Mouse (Mus musculus): ENCODE results near the gene Hspa12b. TPM values are rescaled to one million over a fixed set of nuclear protein-coding genes. Genes with fewer than 3 reads are reported as not detected.
"Not testable (repeated sequence)": the region's sequence is repeated elsewhere in the genome, so short reads cannot be mapped to it uniquely, and the experiment has no call there.

Gene Hspa12b
- 10 to 100 TPM in 1 of 2 experiments, 1 to 10 TPM in 1; 9.3 to 10.9 TPM for total RNA-seq (2021)
- long read RNA-seq, partial matches to known transcripts: 0 of 7 reads
- long read RNA-seq, other reads (novel, unspliced or antisense): 6 of 7 reads

DNA sequence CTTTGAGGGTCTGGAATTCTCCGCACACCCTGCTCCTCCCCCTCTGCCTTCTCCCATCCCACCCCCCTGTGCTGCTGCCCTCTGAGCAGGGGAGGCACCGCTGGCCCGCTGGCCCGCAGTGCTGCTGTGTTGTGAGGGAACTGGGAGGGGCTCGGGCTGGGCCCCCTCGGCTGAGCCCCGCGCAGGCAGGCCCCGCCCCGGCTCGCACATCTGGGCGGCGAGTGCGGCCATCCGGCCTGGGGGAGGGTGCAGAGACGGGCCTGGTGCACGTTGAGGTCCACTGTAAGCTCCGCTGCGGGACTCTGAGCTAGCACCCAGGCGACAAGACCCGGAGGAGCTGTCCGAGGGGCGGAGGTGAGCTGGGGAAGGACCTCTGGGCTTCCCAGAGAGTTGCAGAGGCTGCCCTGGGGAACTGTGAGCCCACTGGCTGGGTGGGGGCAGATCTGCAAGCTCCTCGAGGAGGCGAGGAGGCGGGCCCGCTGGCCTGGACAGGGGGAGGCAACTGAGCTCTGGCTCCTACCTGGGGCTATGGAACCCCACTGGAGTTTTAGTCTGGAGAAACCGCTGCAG lies at the start of gene Hspa12b:
Hspa12b (plus strand) TSS at position 120 of the 570 bp plus-strand sequence.
- DNase-seq (ENCODE audit: low spot score in 2 of 2): peak in 1 of 2 experiments; percentile 14

DNA sequence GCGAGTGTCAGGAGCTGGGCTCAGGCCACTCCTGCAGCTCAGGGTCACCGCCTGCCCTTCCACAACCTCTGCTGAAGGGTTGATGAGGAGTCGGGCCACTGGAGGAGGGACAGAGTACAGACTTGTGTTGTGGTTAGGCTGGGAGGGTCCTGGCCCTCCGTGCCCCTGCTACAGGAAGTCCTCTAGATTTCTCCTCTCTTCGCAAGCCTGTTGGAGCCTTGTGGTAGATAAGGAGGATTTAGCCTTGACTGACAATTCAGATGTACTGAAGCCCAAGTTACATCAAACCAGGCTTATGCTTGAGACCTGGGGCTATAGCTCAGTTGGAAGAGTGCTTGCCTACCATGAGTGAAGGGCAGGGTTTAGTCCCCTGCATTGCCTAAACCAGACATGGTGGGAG lies 46.6 kb upstream of the Hspa12b start:
- no peak for DNase-seq (ENCODE audit: low spot score in 2 of 2)

DNA sequence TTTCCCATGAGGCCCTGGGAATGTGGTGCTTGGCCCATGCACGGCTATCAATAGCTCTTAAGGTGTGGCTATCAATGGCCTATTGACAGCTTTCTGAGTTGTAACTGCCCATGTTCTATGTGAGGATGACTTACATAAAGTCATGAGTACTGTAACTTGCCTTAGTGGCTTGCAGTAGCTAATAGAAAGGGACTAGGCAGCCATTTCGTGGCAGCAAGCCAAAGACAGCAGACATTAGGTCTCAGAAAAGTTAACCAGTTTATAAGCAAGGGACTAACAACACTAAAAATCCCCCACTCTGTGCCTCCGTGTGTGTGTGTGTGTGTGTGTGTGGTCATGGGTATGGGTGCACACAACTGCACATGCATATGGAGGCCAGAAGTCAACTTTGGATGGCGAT lies 42.9 kb upstream of the Hspa12b start:
- DNase-seq (ENCODE audit: low spot score in 2 of 2): no peak

DNA sequence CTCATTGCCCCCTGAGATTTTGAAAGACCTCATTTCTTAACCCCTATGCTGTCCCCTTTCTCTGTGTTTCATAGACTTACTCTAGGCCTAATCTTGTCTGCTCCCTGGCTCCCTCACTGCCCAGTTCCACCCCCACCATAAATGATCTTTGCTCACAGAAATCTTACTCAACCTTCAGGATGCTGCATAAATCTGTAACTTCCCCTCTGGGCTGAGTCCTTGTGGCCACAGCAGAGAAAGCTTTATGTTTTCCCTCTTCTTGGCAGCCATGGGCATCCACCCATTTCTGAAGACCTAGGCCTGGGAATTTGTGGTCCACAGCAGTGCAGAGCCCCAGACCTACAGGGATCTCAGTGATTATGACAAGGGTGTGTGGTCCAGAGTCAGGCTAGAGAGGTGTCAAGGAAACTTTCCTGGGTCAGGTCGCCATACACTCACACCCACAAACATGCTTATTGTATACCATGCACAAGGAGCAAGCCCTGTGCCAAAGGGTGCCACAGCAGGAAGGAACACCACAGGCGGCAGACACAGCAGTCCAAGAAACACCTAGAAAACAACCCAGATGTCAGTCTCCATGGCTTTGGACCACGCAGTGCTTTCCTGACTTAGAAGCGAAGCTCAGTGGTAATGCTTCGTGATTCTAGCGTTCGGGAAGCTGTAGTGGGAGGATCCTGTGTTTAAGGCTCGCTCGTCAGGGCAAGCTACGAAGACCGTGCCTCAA lies 40.3 kb upstream of the Hspa12b start, which contains the start of gene Siglec1:
Siglec1 (minus strand) TSS at position 99 of the 724 bp plus-strand sequence.
- no peak for DNase-seq (ENCODE audit: low spot score in 2 of 2)

DNA sequence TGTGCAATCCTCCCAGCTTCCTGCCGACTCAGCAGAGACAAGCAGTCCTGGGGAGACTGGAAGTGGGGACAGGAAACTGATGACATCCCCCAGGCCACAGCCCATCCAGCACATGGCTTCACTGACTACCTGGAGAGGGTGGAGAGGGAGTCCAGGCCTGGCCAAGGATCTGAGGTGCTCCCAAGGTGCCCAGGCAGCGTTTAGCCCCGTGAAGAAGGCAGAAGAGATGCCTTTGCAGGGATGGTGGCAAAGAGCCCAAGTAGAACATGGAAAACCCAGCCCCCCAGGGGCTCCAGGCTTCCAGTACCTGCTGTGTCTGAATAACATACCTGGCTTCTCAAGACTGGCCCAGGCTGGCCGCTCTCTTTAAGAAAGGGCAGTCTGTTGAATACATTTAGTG lies 38.5 kb upstream of the Hspa12b start:
- DNase-seq (ENCODE audit: low spot score in 2 of 2): no peak

DNA sequence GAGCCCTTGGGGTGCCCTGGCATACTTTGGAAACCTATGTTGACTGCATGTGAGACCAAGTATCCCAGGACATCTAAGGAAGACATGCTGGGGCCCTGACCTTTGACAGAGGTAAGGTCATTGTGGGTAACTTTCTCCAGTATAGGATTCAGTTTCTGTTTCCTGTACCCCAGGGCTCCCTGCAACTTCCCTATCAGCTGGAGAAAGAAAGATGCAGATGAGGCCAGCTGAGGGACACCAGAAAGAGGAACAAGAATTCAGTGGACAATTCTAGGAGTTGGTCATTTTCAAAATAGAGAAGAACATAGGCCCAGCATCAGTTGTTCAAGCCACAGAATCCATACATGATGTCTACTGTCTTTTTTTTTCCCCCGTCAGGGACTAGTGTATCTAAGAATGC lies 37.4 kb upstream of the Hspa12b start:
- DNase-seq (ENCODE audit: low spot score in 2 of 2): no peak

DNA sequence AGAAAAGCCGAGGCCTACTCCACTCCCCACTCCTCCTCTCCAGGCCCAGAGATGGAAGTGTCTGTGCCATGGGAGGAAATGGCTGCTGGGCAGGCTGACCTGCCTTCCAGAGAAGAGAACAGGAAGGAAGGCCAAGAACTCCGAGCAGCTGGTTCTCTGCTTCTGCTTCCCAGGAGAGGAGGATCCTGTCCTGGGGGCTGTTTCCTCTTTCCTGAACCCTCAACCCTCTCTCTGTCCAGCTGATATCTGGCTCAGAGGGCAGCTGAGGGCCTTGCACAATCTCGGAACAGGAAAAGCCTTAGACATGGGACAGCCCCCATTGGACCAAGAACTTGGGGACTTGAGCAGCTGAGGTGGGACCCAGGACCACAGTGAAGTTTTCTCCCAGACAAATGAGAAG lies 36.2 kb upstream of the Hspa12b start:
- DNase-seq (ENCODE audit: low spot score in 2 of 2): no peak

DNA sequence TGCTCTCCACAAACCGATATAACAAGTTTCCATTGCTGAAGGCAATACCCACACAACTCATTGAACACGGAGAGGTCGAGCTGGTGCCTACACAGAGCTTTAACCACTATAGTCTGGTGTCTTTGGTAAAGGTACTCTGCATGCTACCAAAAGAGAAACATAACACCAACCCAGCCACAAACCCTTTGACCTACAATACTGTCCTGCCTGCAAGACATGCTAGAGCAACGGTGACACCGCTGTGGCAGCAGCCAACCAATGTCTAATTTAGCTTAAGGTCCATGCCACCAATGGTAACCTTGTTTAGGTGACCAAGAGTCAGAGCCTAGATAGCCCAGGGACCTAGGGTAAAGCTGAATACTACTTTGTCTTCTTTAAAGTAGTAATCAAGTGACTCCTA lies 33.5 kb upstream of the Hspa12b start:
- no peak for DNase-seq (ENCODE audit: low spot score in 2 of 2)

DNA sequence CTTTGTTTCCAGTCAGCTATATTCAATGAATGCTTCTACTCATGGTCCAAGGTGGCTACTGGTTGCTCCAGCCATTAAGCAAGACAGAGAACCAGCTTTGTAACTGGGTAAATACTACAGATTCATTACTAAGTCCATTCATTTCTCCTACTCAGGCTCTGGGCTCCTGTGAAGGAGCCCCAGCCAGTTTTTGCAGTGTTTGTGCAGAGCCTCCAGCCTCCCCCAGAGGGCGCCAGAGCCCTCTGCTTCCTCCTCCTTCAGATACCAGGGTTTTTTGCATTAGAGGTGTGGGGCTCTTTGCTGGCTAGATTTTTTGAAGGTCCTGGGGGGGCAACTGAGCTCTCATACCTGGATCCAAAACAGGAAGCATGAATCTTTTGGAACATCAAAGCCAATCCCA lies 32.3 kb upstream of the Hspa12b start:
- peak; percentile 84 to 86 for DNase-seq (ENCODE audit: low spot score in 2 of 2)

DNA sequence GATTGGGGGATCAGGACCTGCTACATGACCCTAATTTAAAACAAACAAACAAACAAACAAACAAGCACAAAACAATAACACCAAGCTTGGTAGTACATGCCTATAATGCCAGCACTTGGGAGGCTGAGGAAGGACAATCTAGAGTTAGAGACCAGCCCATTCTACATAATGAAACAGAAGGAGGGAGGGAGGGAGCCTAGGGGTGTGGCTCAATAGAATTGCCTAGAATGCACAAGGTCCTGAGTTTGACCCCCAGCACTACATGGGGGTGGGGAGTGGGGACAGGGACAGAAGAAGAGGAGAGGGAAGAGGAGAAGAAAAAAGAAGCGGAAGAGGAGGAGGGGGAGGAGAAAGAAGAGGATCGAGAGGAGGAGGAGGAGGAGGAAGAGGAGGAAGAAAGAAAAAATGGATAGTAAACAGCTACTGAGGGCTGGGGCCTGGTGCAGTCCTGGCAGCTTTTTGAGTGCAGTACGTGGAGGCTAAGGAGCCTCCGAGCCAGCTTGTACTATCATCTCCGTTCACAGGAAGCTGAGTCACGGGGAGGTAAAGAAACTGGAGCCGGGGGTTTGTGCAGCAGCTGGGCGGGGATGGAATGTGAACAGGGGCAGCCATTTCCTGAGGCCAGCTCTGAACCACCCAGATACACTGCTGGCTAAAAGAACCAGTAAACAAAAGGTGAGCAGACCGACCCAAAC lies 30.8 kb upstream of the Hspa12b start:
- no peak for DNase-seq (ENCODE audit: low spot score in 2 of 2)

DNA sequence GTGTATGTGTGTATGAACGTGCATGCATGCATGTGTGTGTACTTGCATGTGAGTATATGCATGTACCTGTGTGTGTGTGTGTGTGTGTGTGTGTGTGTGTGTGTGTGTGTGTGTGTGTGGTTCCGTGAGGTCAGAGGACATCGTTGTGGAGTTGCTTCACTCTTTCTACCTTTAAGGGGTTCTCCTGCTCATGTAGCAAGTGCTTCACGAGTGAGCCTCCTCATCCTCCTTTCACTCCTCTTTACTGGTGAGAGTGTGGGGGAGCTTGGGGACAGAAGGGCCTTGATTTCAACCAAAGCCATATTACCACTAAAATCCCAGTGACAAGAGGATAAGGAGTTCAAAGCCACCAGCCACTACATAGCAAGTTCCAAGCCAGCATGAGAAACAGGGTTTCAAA lies 30.0 kb upstream of the Hspa12b start:
- no peak for DNase-seq (ENCODE audit: low spot score in 2 of 2)

DNA sequence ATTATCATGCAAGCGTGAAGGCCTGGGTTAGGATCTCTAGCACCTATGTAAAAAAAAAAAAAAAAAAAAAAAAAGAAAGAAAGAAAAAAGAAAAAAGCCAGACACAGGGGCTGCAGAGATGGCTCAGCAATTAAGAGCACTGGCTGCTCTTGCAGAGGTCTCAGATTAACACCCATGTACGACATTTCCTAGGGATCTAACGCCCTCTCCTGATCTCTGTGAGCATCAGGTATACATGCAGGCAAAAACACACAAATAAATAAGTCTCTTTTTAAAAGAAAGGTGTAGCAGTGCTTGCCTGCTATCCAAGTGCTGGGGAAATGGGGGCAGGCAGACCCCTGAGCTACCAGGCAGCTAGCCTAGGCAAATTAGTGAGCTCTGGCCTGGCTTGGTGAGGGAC lies 25.6 kb upstream of the Hspa12b start:
- no peak for DNase-seq (ENCODE audit: low spot score in 2 of 2)

DNA sequence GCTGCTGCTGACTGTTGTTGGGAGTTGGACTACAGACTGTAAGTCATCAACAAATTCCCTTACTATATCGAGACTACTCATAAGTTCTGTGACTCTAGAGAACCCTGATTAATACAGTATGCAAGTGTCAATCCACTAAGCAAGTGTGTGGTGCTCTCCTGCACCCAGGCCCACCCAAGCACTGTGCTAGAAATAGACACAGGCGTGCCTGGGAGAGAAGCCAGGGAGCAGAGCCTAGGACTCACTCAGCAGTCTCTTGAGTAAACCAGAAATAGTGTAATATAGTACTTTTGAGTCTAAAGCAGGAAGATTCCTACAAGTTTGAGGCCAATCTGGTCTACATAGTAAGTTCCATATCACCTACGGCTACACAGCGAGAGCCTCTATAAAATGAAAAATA lies 23.1 kb upstream of the Hspa12b start:
- DNase-seq (ENCODE audit: low spot score in 2 of 2): peak in 1 of 2 experiments; percentile 1

DNA sequence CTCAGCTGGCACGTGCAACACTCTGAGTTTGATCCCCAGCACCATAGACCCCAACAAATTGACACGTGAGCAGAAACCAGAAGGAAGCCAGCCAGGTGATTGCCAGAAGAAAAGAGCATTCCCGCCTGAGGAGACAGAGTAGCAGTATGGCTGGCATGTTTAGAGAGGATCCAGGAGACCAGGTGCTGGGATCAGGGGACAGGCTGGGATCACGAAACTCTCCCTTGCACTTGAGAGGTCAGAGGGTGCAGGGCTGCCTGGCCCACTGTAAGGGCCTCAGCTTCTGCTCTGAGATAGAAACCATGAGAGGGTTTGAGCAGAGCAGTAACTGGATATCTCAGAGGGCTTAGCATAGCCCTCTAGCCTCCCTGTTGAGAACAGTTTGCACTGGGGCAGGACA lies 22.0 kb upstream of the Hspa12b start:
- DNase-seq (ENCODE audit: low spot score in 2 of 2): not testable (repeated sequence)

DNA sequence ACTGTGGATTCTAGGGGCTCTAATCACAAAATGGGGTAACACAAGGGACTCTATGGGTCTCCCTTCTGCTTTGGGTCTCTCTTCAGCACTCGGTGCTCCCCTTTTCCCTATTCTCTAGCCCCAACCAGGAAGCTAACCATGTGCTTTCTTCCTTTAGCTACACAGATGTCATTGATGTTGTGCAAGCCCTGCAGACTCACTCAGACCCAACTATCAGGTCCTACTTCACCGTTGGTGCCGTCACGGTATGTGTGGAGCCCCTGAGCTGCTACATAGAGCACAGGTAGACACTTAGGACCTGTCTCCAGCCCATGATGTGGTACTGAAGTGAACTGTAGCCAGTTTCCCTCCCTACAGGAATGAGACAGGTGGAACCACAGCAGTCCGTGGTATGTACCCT lies 21.1 kb upstream of the Hspa12b start:
- DNase-seq (ENCODE audit: low spot score in 2 of 2): no peak

DNA sequence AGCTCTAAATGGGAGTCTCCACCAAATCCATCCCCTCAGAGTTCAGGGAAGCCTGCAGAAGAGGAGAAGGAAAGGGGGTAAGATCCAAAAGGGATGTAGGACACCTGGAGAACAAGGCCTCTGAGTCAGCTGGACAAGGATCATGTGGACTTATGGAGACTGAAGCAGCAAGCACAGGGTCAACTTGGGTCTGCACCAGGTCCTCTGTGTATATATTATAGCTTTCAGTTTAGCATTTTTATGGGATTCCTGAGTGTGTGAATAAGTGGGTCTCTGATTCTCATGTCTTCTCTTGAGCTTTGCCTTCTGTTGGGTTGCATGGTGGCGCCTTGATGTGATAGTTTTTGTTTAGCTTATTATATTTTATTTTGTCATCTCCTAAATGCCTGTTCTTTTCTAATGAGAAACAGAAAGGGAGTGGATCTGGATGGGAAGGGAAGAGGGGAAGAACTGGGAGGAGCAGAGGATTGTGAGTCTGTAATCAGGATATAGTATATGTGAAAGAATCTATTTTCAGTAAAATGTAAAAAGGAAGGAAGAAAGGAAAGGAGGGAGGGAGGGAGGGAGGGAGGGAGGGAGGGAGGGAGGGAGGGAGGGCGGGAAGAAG lies 8.0 kb upstream of the Hspa12b start:
- DNase-seq (ENCODE audit: low spot score in 2 of 2): no peak

DNA sequence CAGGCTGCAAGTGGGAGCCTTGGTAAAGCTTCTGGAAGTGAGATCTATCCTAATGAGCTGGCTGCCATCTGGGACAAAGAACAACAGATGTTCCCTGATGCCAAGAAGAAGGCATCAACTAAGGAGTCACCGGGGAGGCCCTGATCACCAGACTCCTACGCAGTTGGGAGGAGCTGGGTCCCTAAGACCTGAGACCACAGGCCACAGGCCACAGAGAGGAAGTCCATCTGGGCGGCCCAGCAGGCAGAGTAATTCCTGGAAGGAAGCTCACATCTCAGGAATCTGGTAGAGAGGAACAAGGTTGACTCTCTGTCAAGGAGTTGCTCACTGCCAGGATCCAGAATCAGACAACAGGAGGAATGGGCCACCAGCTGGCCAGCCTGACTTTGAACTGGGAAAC lies 2.9 kb upstream of the Hspa12b start:
- DNase-seq (ENCODE audit: low spot score in 2 of 2): no peak

DNA sequence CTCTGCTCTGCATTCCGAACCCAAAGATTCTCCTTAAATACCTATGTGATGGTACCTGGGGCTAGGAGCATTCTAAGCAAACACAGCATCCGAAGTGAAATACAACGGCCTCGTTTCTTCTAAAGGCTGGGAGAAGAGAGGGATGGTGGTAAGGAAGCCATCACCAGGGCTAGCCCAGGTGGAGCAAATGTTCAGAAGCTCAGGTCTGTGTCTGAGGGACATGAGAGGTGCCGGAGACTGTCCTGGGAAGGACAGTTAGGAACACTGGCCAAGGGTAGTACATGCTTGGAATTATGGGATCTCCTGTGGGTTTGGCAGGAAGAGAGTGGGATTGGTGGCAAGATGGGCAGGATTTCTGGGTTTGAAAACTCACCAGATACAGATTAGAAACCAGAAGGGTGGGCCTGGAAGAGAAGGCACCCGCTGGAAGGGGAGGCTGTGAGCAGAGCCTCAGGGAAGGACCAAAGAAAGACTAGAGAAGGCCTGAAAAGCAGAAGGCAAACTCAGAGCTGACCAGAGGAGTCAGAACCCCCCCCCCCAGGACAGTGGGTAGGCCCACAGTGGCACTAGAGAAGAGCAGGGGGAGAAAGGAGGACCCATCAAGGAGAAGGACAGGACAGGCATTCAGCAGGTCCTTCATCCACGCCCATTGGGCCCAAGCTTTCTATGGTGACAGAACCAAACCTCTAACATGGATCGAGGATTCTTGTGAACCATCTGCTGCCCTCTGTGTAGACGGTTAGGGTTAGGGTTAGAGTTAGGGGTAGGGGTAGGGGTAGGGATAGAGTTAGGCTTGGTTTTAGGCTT lies 1.7 kb upstream of the Hspa12b start:
- DNase-seq (ENCODE audit: low spot score in 2 of 2): peak in 1 of 2 experiments; percentile 4

DNA sequence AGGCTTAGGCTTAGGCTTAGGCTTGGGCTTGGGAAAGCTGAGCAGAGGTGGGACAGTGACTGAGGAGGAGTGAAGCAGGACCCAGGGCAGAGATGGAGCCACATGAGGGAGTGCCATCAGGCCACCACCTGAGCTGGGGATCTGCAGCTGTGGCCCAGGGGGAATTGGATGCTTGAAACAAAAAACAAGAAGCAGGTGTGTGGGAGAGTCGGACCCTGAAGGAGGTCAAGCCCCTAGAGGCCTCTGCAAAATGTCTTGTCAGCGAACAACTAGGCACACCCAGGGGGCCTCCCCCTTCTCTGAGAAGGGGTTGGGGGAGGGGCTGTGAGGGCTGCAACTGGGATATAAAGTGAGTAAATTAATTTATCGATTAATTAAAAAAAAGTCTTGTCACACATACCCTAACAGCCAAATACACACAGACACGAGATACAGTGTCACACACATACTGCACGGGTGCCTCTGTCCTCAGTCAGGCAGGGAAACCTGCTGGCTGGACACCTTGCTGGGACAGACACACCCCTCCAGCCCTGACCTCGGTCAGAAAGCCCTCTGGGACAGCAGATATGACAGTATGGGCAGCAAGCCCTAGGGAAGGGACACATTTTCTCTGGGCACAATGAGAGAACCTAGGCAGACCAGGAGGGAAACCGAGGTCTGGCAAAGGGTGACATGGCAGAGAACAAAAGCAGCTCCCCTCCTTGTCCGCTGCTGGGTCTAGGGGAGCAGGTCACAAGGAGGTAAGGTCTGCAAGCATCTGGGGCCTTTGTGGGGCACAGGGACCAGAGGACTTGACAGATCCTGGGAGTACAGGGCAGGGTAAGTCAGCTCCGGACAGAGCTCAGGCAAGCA lies 890 bp upstream of the Hspa12b start:
- DNase-seq (ENCODE audit: low spot score in 2 of 2): peak in 1 of 2 experiments; percentile 4

DNA sequence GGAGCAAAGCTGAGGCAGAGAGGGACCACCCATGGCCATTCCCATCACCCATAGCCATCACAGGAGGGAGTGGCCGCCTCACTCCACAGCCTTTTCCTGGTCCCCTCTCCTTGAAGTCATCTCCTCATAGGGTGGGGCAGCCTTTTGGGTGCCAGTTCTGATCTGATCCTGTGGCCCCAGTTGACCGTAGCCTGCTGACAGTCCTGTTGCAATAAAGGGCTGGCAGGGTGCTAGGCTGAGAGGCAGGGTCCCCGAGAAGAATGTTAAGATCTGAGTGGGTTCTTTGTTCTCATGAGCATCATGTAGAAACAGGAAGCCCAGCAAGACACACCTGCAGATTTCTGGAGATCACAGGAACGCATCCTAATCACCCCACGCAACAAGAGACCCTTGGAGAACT lies 1.1 kb downstream of the Hspa12b start:
- DNase-seq (ENCODE audit: low spot score in 2 of 2): peak in 1 of 2 experiments; percentile 6

Data from layer of hippocampus, postnatal 10 days (tissue).